Mouse (Mus musculus): Measurements from ENCODE around the gene Angel1. TPM values are rescaled to one million over a fixed set of nuclear protein-coding genes. Genes with fewer than 3 reads are reported as not detected.
A peak's percentile ranks its signal among the peaks of the same experiment; 100 is the strongest.

Angel1 gene
- polyA plus RNA-seq, 1 experiment = not detected

- H3K4me1 ChIP-seq (ENCODE audit: control insufficient read depth, insufficient read depth, low read length) = peaks cover 38% of the 10 kb centered on the region
- no peak overlapping the region for H3K4me3 ChIP-seq (ENCODE audit: insufficient read depth, low read depth, low read length)
- 50% methylated on average over 2 of the region's 2 CpGs for WGBS
- H3K27ac ChIP-seq (ENCODE audit: insufficient read depth, low read depth, low read length) = no peak overlapping the region
- TF ChIP-seq CTCF (IDR thresholded peaks at IDR 0.05; ENCODE audit: insufficient read depth, low read depth, low read length) = no peak
- TF ChIP-seq POLR2A (IDR thresholded peaks at IDR 0.05; ENCODE audit: insufficient read depth, low read depth, low read length) = no peak
Observed at GRCm38 (mm10) chr12:86697996-86698395, 28.3 kb downstream of the Angel1 start.

- WGBS = 76% methylated on average over 1 of the region's 1 CpGs
- Histone ChIP-seq H3K27ac (ENCODE audit: insufficient read depth, low read depth, low read length) (0 out of 2 replicates have a peak overlapping the region, but pooled peaks have one; percentile 1), H3K4me3 (ENCODE audit: insufficient read depth, low read depth, low read length) (no peak overlapping the region), H3K4me1 (ENCODE audit: control insufficient read depth, insufficient read depth, low read length) (peaks cover 52% of the 10 kb centered on the region)
- TF ChIP-seq CTCF (IDR thresholded peaks at IDR 0.05; ENCODE audit: insufficient read depth, low read depth, low read length) = no peak
- TF ChIP-seq POLR2A (IDR thresholded peaks at IDR 0.05; ENCODE audit: insufficient read depth, low read depth, low read length) = no peak
Observed at GRCm38 (mm10) chr12:86694441-86694840, 31.8 kb downstream of the Angel1 start.

GRCm38 (mm10) chr12:86693389-86693788 is 32.9 kb downstream of the Angel1 start:
- no peak overlapping the region for H3K27ac ChIP-seq (ENCODE audit: insufficient read depth, low read depth, low read length)
- H3K4me3 ChIP-seq (ENCODE audit: insufficient read depth, low read depth, low read length) = no peak overlapping the region
- TF ChIP-seq CTCF (IDR thresholded peaks at IDR 0.05; ENCODE audit: insufficient read depth, low read depth, low read length) = no peak
- H3K4me1 ChIP-seq (ENCODE audit: control insufficient read depth, insufficient read depth, low read length) = peaks cover 56% of the 10 kb centered on the region

GRCm38 (mm10) chr12:86692471-86693356 is 33.5 kb downstream of the Angel1 start:
- 63% methylated on average over 5 of the region's 5 CpGs for WGBS
- Histone ChIP-seq H3K4me1 (ENCODE audit: control insufficient read depth, insufficient read depth, low read length) (peaks cover 62% of the 10 kb centered on the region), H3K27ac (ENCODE audit: insufficient read depth, low read depth, low read length) (no peak overlapping the region), H3K4me3 (ENCODE audit: insufficient read depth, low read depth, low read length) (no peak overlapping the region)
- TF ChIP-seq CTCF (IDR thresholded peaks at IDR 0.05; ENCODE audit: insufficient read depth, low read depth, low read length) = no peak
- TF ChIP-seq POLR2A (IDR thresholded peaks at IDR 0.05; ENCODE audit: insufficient read depth, low read depth, low read length) = no peak

GRCm38 (mm10) chr12:86690700-86691485 is 35.4 kb downstream of the Angel1 start:
- H3K27ac ChIP-seq (ENCODE audit: insufficient read depth, low read depth, low read length) = peak overlapping the region; percentile 9; the same call in 1 of the 2 replicates
- H3K4me3 ChIP-seq (ENCODE audit: insufficient read depth, low read depth, low read length) = no peak overlapping the region
- WGBS = 32% methylated on average over 12 of the region's 12 CpGs
- peaks cover 74% of the 10 kb centered on the region for H3K4me1 ChIP-seq (ENCODE audit: control insufficient read depth, insufficient read depth, low read length)
- TF ChIP-seq CTCF (IDR thresholded peaks at IDR 0.05; ENCODE audit: insufficient read depth, low read depth, low read length) (no peak), POLR2A (IDR thresholded peaks at IDR 0.05; ENCODE audit: insufficient read depth, low read depth, low read length) (no peak)

GRCm38 (mm10) chr12:86688917-86689316 is 37.3 kb downstream of the Angel1 start:
- Histone ChIP-seq H3K4me1 (ENCODE audit: control insufficient read depth, insufficient read depth, low read length) (peaks cover 74% of the 10 kb centered on the region), H3K27ac (ENCODE audit: insufficient read depth, low read depth, low read length) (no peak overlapping the region), H3K4me3 (ENCODE audit: insufficient read depth, low read depth, low read length) (no peak overlapping the region)
- WGBS = 93% methylated on average over 27 of the region's 27 CpGs
- TF ChIP-seq POLR2A (IDR thresholded peaks at IDR 0.05; ENCODE audit: insufficient read depth, low read depth, low read length) = no peak
- TF ChIP-seq CTCF (IDR thresholded peaks at IDR 0.05; ENCODE audit: insufficient read depth, low read depth, low read length) = no peak

- 75% methylated on average over 4 of the region's 4 CpGs for WGBS
- TF ChIP-seq CTCF (IDR thresholded peaks at IDR 0.05; ENCODE audit: insufficient read depth, low read depth, low read length) (no peak), POLR2A (IDR thresholded peaks at IDR 0.05; ENCODE audit: insufficient read depth, low read depth, low read length) (no peak)
- Histone ChIP-seq H3K4me1 (ENCODE audit: control insufficient read depth, insufficient read depth, low read length) (peaks cover 81% of the 10 kb centered on the region), H3K4me3 (ENCODE audit: insufficient read depth, low read depth, low read length) (no peak overlapping the region), H3K27ac (ENCODE audit: insufficient read depth, low read depth, low read length) (no peak overlapping the region)
Observed at GRCm38 (mm10) chr12:86687971-86688573, 38.2 kb downstream of the Angel1 start.

- WGBS = 78% methylated on average over 4 of the region's 4 CpGs
- no peak overlapping the region for H3K4me3 ChIP-seq (ENCODE audit: insufficient read depth, low read depth, low read length)
Observed at GRCm38 (mm10) chr12:86687445-86687955, 38.8 kb downstream of the Angel1 start.

More at GRCm38 (mm10) chr12:86687445-86687955, 38.8 kb downstream of the Angel1 start:
- Histone ChIP-seq H3K27ac (ENCODE audit: insufficient read depth, low read depth, low read length) (no peak overlapping the region), H3K4me1 (ENCODE audit: control insufficient read depth, insufficient read depth, low read length) (peaks cover 81% of the 10 kb centered on the region)
- TF ChIP-seq POLR2A (IDR thresholded peaks at IDR 0.05; ENCODE audit: insufficient read depth, low read depth, low read length) (no peak), CTCF (IDR thresholded peaks at IDR 0.05; ENCODE audit: insufficient read depth, low read depth, low read length) (no peak)
